Mouse (Mus musculus): ENCODE measurements around the gene Zbed6. TPM values are rescaled to one million over a fixed set of nuclear protein-coding genes. Genes with fewer than 3 reads are reported as not detected.

The Zbed6 gene
- total RNA-seq (2023), result 10 to 100 TPM; 10.6 to 14.1 TPM

GRCm38 (mm10) chr1:133660466-133661202, at the start of gene Zbed6:
Gene Zbed6 (minus strand): TSS chr1:133660885.

DNA sequence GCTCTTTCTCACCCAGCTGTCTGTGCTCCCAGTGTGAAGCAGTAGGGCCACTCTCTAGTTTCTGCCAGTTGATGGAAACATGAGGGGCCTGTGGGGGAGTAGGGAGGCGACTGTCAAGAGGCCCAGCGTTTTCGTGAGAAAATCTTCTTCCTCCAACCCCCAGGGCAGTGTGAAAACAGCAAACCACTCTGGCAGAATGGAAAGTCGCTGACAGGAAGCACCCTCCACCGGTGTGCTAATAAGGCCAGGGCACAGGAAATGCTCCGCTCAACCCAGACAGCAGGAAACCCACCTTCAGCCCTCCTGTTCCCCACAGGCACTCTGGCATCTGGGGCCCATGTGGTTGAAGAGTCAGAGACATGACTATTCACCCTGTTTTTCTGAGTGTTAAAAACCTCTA, 29.2 kb upstream of the Zbed6 start, which contains the start of gene Lax1:
Lax1 (minus strand) TSS at position 212 of the 400 bp plus-strand sequence.

GRCm38 (mm10) chr1:133661203-133661933, 683 bp upstream of the Zbed6 start, which contains the start of gene Gm38394:
Gene Gm38394 (minus strand): TSS chr1:133661318.

GRCm38 (mm10) chr1:133609771-133610502, 50.7 kb downstream of the Zbed6 start, which contains the start of gene Snrpe:
Gene Snrpe (minus strand): TSS chr1:133610291.

Other genes with a start within 250 kb of the Zbed6 start
- 1 to 10 TPM; 5.4 to 7.8 TPM for gene Sox13, start 236.5 kb downstream of the Zbed6 start, total RNA-seq (2023)
- gene Snrpe, start 50.6 kb downstream of the Zbed6 start, total RNA-seq (2023), result 100 to 1,000 TPM in 1 of 2 experiments, 10 to 100 TPM in 1; 98.7 to 104 TPM
- gene Gm38394, start 433 bp upstream of the Zbed6 start, total RNA-seq (2023), result 10 to 100 TPM; 24.5 to 24.6 TPM
- gene Lax1, start 29.2 kb upstream of the Zbed6 start, total RNA-seq (2023), result 1 to 10 TPM in 1 of 2 experiments, under 1 TPM in 1; 0.73 to 3.5 TPM
- 10 to 100 TPM; 13.8 to 20.5 TPM for gene Atp2b4, start 140.2 kb upstream of the Zbed6 start, total RNA-seq (2023)
- not detected for gene Optc, start 247.1 kb upstream of the Zbed6 start, total RNA-seq (2023)